Mouse (Mus musculus): ENCODE data around the gene Actn4. TPM values are rescaled to one million over a fixed set of nuclear protein-coding genes. Genes with fewer than 3 reads are reported as not detected.

The Actn4 gene
- polyA plus RNA-seq, 1 experiment: 156 TPM

DNA sequence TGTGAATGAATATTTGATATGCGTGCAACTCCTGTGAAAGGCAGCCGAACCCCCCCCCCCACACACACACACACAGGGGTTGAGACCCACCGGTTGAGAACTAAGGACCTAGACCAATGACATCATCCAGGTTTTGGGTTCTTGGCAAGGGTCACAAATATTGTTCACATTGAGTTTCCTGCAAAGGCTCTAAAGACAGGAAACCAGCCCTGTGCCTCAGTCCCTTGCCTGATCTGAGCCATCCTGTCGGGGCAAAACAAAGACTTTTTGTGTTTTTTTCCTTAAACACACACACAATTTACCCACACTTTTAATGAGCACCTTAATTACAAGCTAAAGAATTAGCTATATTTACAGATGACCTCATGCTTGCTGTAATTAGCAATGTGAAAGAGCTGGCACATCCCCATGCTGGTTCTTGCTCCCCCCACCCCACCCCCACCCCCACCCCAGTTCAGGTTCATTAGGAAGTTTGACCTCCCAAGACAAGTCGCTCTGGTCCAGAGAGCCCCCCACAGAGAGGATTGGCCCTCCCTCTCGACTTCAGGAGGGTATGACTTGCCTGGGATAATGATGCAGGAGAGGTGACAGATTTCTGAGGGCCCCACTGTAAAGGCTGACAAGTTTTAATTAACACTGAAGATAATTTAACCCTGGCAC, 17.3 kb downstream of the Actn4 start:
- no peaks in the 10 kb centered on the region for H3K27me3 ChIP-seq (ENCODE audit: control insufficient read depth, insufficient read depth, low read length)
- no peak for TF ChIP-seq CTCF (IDR thresholded peaks at IDR 0.05; ENCODE audit: extremely low read depth, insufficient read depth, insufficient read length, insufficient replicate concordance)
- no peak for TF ChIP-seq POLR2A (IDR thresholded peaks at IDR 0.05; ENCODE audit: low read depth, low read length)
- peak overlapping the region; percentile 39; the same call in 1 of the 2 replicates for H3K27ac ChIP-seq (ENCODE audit: insufficient read depth, low read length)
- H3K4me3 ChIP-seq (ENCODE audit: extremely low read depth, insufficient read depth, insufficient read length): no peak overlapping the region
- DNase-seq (ENCODE audit: low read depth in 1 of 2, low spot score in 2 of 2): no peak
- 0 out of 2 replicates have a peak, but pooled peaks cover 2% of the 10 kb centered on the region for H3K36me3 ChIP-seq (ENCODE audit: control insufficient read depth, insufficient read depth, low read length)
- H3K4me1 ChIP-seq (ENCODE audit: control insufficient read depth, insufficient read depth, insufficient read length): peaks cover 16% of the 10 kb centered on the region
- WGBS: 53% methylated on average over 6 of the region's 6 CpGs

DNA sequence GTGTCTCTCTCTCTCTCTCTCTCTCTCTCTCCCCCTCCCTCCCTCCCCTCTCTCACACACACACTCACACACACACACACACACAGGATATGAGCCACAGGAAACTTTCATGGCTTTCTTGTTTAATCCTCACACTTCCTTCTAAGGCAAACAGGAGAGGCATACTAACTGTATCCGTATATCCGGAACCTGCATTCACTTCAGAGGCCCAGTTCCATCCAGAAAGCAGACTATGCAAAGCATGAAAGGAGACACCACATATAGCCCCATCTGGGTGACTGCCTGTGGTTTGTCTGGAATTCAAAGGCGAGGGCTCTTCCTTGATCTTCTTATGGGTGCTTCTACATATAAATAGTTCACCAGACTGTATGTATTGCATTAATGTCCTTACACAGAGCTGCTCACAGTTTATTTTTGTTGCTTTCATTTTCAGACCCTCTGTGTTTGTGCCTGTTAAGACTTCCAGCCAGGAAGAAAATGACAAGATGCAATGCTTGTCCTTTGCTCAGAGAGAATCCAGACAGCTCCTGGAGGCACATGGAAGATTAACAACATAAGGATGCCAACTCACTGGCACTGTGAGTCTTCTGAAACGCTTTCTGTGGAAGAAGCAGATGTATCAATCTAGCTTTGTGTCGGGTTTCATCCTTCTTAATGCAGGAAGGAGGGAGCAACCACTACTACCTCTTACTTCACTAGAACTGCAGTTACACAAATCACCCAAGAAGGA, 18.5 kb downstream of the Actn4 start:
- Histone ChIP-seq H3K4me3 (ENCODE audit: extremely low read depth, insufficient read depth, insufficient read length) (no peak overlapping the region), H3K27me3 (ENCODE audit: control insufficient read depth, insufficient read depth, low read length) (no peaks in the 10 kb centered on the region), H3K36me3 (ENCODE audit: control insufficient read depth, insufficient read depth, low read length) (peaks cover 5% of the 10 kb centered on the region; the same call in 1 of the 2 replicates), H3K4me1 (ENCODE audit: control insufficient read depth, insufficient read depth, insufficient read length) (peaks cover 16% of the 10 kb centered on the region), H3K27ac (ENCODE audit: insufficient read depth, low read length) (peak overlapping the region; percentile 17; the same call in 1 of the 2 replicates)
- DNase-seq (ENCODE audit: low read depth in 1 of 2, low spot score in 2 of 2): no peak
- TF ChIP-seq POLR2A (IDR thresholded peaks at IDR 0.05; ENCODE audit: low read depth, low read length) (no peak), CTCF (IDR thresholded peaks at IDR 0.05; ENCODE audit: extremely low read depth, insufficient read depth, insufficient read length, insufficient replicate concordance) (no peak)
- WGBS: 50% methylated on average over 5 of the region's 5 CpGs

GRCm38 (mm10) chr7:28941542-28941941, 20.6 kb downstream of the Actn4 start:
- H3K27ac ChIP-seq (ENCODE audit: insufficient read depth, low read length): peak overlapping the region; percentile 34; the same call in 1 of the 2 replicates
- H3K27me3 ChIP-seq (ENCODE audit: control insufficient read depth, insufficient read depth, low read length): no peaks in the 10 kb centered on the region
- WGBS: 80% methylated on average over 4 of the region's 4 CpGs
- DNase-seq (ENCODE audit: low read depth in 1 of 2, low spot score in 2 of 2): no peak
- H3K4me1 ChIP-seq (ENCODE audit: control insufficient read depth, insufficient read depth, insufficient read length): peaks cover 11% of the 10 kb centered on the region
- peaks cover 5% of the 10 kb centered on the region; the same call in 1 of the 2 replicates for H3K36me3 ChIP-seq (ENCODE audit: control insufficient read depth, insufficient read depth, low read length)
- no peak overlapping the region for H3K4me3 ChIP-seq (ENCODE audit: extremely low read depth, insufficient read depth, insufficient read length)
- TF ChIP-seq POLR2A (IDR thresholded peaks at IDR 0.05; ENCODE audit: low read depth, low read length): no peak
- no peak for TF ChIP-seq CTCF (IDR thresholded peaks at IDR 0.05; ENCODE audit: extremely low read depth, insufficient read depth, insufficient read length, insufficient replicate concordance)

- TF ChIP-seq POLR2A (IDR thresholded peaks at IDR 0.05; ENCODE audit: low read depth, low read length) (no peak), CTCF (IDR thresholded peaks at IDR 0.05; ENCODE audit: extremely low read depth, insufficient read depth, insufficient read length, insufficient replicate concordance) (no peak)
- H3K27me3 ChIP-seq (ENCODE audit: control insufficient read depth, insufficient read depth, low read length): no peaks in the 10 kb centered on the region
- DNase-seq (ENCODE audit: low read depth in 1 of 2, low spot score in 2 of 2): no peak
- H3K36me3 ChIP-seq (ENCODE audit: control insufficient read depth, insufficient read depth, low read length): peaks cover 5% of the 10 kb centered on the region; the same call in 1 of the 2 replicates
- H3K4me1 ChIP-seq (ENCODE audit: control insufficient read depth, insufficient read depth, insufficient read length): peaks cover 7% of the 10 kb centered on the region
- WGBS: 90% methylated on average over 4 of the region's 4 CpGs
- no peak overlapping the region for H3K4me3 ChIP-seq (ENCODE audit: extremely low read depth, insufficient read depth, insufficient read length)
- peak overlapping the region; percentile 34 for H3K27ac ChIP-seq (ENCODE audit: insufficient read depth, low read length)
Measured at GRCm38 (mm10) chr7:28941129-28941528, 21.0 kb downstream of the Actn4 start.

- Histone ChIP-seq H3K27ac (ENCODE audit: insufficient read depth, low read length) (peak overlapping the region; percentile 23; the same call in 1 of the 2 replicates), H3K36me3 (ENCODE audit: control insufficient read depth, insufficient read depth, low read length) (peaks cover 5% of the 10 kb centered on the region; the same call in 1 of the 2 replicates), H3K27me3 (ENCODE audit: control insufficient read depth, insufficient read depth, low read length) (no peaks in the 10 kb centered on the region), H3K4me3 (ENCODE audit: extremely low read depth, insufficient read depth, insufficient read length) (no peak overlapping the region), H3K4me1 (ENCODE audit: control insufficient read depth, insufficient read depth, insufficient read length) (no peaks in the 10 kb centered on the region)
- DNase-seq (ENCODE audit: low read depth in 1 of 2, low spot score in 2 of 2): no peak
- no peak for TF ChIP-seq CTCF (IDR thresholded peaks at IDR 0.05; ENCODE audit: extremely low read depth, insufficient read depth, insufficient read length, insufficient replicate concordance)
- 87% methylated on average over 7 of the region's 7 CpGs for WGBS
Measured at GRCm38 (mm10) chr7:28939418-28940183, 22.5 kb downstream of the Actn4 start.

DNA sequence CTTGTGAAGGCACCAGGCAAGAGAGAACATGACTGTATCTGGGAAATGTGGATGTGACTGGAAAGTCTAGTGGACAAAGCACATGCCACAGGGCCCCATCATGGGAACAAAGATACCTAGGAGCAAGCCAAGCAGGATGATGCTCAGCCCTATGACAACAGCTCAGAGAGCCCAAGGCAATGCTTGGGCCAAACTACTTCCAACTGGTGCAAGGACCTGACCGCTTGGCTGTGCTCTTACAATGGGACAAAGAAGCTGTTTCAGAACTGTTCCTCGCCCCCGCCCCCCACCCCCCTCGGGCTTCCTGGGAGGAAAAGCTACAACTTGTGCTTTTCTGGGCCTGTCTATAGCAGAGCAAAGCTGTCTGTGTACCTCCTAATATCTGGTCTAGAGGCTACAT, 23.5 kb downstream of the Actn4 start:
- H3K36me3 ChIP-seq (ENCODE audit: control insufficient read depth, insufficient read depth, low read length): peaks cover 5% of the 10 kb centered on the region; the same call in 1 of the 2 replicates
- no peak for DNase-seq (ENCODE audit: low read depth in 1 of 2, low spot score in 2 of 2)
- 72% methylated on average over 4 of the region's 4 CpGs for WGBS
- H3K4me3 ChIP-seq (ENCODE audit: extremely low read depth, insufficient read depth, insufficient read length): no peak overlapping the region
- H3K4me1 ChIP-seq (ENCODE audit: control insufficient read depth, insufficient read depth, insufficient read length): no peaks in the 10 kb centered on the region
- H3K27ac ChIP-seq (ENCODE audit: insufficient read depth, low read length): no peak overlapping the region
- TF ChIP-seq CTCF (IDR thresholded peaks at IDR 0.05; ENCODE audit: extremely low read depth, insufficient read depth, insufficient read length, insufficient replicate concordance) (no peak), POLR2A (IDR thresholded peaks at IDR 0.05; ENCODE audit: low read depth, low read length) (no peak)
- H3K27me3 ChIP-seq (ENCODE audit: control insufficient read depth, insufficient read depth, low read length): no peaks in the 10 kb centered on the region
